Mouse (Mus musculus) spleen, adult 2 months (tissue): ENCODE results near the gene Src. TPM values are rescaled to one million over a fixed set of nuclear protein-coding genes. Genes with fewer than 3 reads are reported as not detected.

Experiments used
- DNase-seq, 2 experiments: peaks; one replicate each; pipeline versions ENCODE4 v3.0.0 to v3.0.0-alpha.2; 2012 to 2021; ENCODE audit warnings: low spot score in 2 of 2, low read depth in 1 of 2
- H3K27ac ChIP-seq: fragments of 200-500 bp; 2 replicates; pipeline ENCODE4 v1.5.1; 2012; ENCODE audit warnings: low read length, inconsistent platforms; ENCODE audit not compliant: insufficient read depth
- H3K27me3 ChIP-seq: fragments of 200-500 bp; 2 replicates; pipeline ENCODE4 v1.6.1; 2012; ENCODE audit warnings: mild to moderate bottlenecking, moderate library complexity, low read length, inconsistent platforms; ENCODE audit not compliant: control insufficient read depth, insufficient read depth
- H3K36me3 ChIP-seq: fragments of 200-500 bp; 2 replicates; pipeline ENCODE4 v1.6.1; 2012; ENCODE audit warnings: mild to moderate bottlenecking, low read length, inconsistent platforms; ENCODE audit not compliant: control insufficient read depth, insufficient read depth
- H3K4me1 ChIP-seq: fragments of 200-500 bp; 2 replicates; pipeline ENCODE4 v1.6.1; 2011; ENCODE audit warnings: inconsistent platforms; ENCODE audit not compliant: control insufficient read depth, insufficient read depth, insufficient read length
- H3K4me3 ChIP-seq: fragments of 200-500 bp; 2 replicates; pipeline ENCODE4 v1.5.1; 2011; ENCODE audit warnings: mild to moderate bottlenecking, inconsistent platforms; ENCODE audit not compliant: insufficient read depth, insufficient read length; ENCODE audit errors: extremely low read depth
- CTCF ChIP-seq: fragments of 200-500 bp; IDR thresholded peaks from 2 replicates; pipeline ENCODE4 v1.5.1; 2011; ENCODE audit warnings: mild to moderate bottlenecking, inconsistent platforms; ENCODE audit not compliant: insufficient read depth, insufficient read length, insufficient replicate concordance; ENCODE audit errors: extremely low read depth
- POLR2A ChIP-seq: fragments of 200-500 bp; IDR thresholded peaks from 2 replicates; pipeline ENCODE4 v1.6.1; 2011; ENCODE audit warnings: low read depth, low read length, inconsistent platforms
- WGBS: fragments of 180-500 bp; shearing (Covaris S2); methylation state at CpG from one replicate; pipeline ENCODE4 v1.1.7; 2018; 5-methylcytosine and 5-hydroxymethylcytosine counted together
- polyA plus RNA-seq: library from polyadenylated mRNA; depleted of rRNA; stranded (reverse); fragments of >200 nt; gene quantifications from 2 replicates; pipeline ENCODE4 v1.2.3, GENCODE M21; 2012

Gene Src
- polyA plus RNA-seq, 1 experiment, result 14.6 TPM

DNA sequence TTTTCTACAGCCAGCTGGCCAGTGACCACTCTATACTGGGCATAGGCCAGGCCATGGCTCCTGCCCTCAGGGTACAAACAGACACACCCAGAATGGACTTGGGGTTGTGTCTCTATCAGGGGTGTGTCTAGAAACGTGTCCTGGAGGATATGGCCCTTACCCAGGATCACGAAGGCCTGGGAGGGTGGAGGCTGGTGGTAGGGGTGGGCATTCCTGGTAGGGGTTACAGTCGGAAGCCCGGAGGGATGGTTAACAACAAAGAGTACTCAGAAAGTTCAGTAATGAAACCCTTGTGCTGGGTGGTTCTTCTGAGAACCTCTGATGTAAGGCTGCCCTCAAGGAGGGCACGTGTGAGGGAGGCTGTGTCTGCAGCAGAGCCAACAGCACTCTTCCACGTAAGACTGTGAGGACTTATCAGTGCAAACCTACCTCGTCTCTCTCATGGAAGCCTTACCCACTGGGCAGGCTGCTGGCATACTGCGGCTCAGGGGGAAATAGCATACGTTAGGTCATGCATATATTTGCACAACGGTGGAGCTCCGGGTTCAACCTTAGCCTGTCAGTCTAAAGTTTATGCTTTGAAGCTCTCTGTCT lies 3.9 kb downstream of the Src start:
- no peak for TF ChIP-seq CTCF
- no peak for TF ChIP-seq POLR2A
- 89% methylated on average over 11 of the region's 11 CpGs for WGBS
- no peak for DNase-seq
- Histone ChIP-seq H3K27ac (no peak overlapping the region), H3K4me1 (peaks cover 2% of the 10 kb centered on the region), H3K4me3 (no peak overlapping the region), H3K27me3 (peaks cover 15% of the 10 kb centered on the region), H3K36me3 (no peaks in the 10 kb centered on the region)

DNA sequence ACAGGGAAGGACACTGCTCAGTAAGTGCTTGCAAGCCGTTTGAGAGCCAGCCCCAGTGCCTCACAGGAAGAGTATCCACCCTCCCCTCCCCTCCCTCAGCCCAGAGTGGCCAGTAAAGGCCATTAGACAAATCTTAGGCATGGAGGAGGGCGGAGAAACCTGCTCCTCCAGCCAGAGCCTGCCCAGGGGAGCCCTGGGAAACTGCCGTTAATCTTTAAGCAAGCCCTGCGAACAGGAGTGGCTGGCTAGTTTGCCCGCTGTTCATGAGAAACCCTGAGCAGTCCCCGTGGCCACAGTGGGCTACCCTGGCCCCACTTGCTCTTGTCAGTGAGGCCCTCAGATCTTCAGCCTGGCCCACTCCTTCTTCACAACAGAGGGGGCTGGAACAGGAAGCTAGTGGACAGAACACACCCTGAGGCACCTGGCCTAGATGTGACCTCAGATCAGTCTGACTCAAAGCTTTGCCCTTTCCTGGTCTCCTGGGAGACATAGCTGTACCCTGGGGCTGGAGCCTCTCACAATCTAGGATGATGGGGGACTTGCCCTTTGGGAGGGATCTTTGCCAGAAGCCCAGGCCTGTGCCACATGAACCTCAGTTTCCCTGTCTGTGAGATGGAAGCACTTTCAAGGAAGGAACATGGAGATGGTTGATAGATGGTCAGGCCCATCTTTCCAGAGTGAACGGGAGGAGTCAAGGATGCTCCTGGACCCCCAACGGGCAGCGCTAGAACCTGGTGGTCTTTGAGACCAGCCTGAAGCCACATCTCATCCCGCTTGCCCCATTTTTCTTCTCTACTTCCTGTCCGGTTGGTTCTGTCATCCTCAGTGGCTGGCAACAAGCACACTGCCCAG lies 4.8 kb downstream of the Src start:
- Histone ChIP-seq H3K27me3 (peaks cover 15% of the 10 kb centered on the region), H3K27ac (no peak overlapping the region), H3K4me1 (peaks cover 2% of the 10 kb centered on the region), H3K4me3 (no peak overlapping the region), H3K36me3 (no peaks in the 10 kb centered on the region)
- DNase-seq, result no peak
- TF ChIP-seq POLR2A, result no peak
- TF ChIP-seq CTCF, result no peak
- 79% methylated on average over 11 of the region's 11 CpGs for WGBS

DNA sequence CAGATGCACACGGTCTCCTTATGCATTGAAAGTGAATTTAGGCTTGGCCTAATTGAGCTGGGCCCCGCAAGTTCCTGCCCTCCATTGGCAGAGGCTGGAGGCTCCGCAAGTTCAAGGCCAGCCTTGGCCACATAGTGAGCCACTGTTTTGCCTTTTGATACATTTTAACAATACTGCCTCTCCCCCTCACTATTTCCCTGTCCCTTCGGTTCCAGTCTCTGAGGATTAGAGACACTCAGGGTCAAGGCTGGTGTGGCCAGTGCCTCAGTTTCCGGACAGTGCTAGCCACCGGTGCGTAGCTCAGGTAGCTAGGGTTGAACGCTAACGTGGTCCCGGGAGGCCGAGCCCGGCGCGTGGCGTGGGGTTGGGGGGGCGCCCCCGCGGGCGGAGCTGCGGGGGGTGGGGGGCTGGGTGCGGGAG lies 5.5 kb downstream of the Src start:
- TF ChIP-seq POLR2A, result no peak
- no peak for TF ChIP-seq CTCF
- peaks cover 9% of the 10 kb centered on the region for H3K4me1 ChIP-seq
- H3K4me3 ChIP-seq, result peak overlapping the region; percentile 49; the same call in 1 of the 2 replicates
- peaks cover 15% of the 10 kb centered on the region for H3K27me3 ChIP-seq
- no peak overlapping the region for H3K27ac ChIP-seq
- 12% methylated on average over 21 of the region's 21 CpGs for WGBS
- H3K36me3 ChIP-seq, result no peaks in the 10 kb centered on the region
- DNase-seq, result no peak

DNA sequence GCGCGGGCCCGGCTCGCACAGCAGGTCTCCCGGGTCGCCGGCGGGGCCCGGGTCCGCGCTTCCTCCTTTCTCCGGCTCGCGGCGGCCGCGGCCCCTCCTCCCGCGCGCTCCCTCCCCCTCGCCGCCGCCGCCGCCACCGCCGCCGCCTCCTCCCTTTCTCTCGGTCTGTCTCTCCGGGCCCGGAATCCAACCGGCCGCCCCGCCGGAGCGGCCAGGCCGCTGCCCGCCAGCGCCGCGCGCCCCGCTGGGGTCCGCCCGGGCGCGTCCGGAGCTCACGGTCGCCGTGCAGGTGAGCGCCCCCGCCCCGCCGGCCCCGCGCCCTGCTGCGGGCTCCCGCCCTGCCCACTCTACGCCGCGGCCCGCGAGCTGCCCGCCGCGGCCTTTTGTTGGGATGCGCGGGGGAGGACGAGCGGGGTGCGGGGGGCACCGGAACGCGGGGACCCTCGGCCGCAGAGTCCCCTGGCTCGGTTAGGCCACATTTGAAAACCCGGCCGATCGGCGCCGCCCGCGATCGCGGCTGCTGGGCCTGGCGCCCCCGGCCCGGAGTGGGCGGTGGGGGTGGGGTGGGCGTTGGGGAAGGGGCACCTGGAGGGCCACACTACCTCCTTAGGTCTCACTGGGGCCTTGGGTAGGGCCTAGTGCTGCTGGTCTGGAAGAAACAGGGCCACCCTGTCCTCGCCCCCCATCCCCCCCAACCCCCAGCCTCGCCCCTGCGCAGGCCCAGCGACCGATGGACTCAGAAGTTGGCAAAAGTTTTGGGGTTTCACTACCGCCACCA lies 6.1 kb downstream of the Src start:
- DNase-seq, result no peak
- H3K36me3 ChIP-seq, result no peaks in the 10 kb centered on the region
- peak overlapping the region; percentile 29; the same call in 1 of the 2 replicates for H3K4me3 ChIP-seq
- H3K27ac ChIP-seq, result no peak overlapping the region
- H3K27me3 ChIP-seq, result peaks cover 15% of the 10 kb centered on the region
- 7% methylated on average over 75 of the region's 98 CpGs for WGBS
- TF ChIP-seq CTCF, result no peak
- no peak for TF ChIP-seq POLR2A
- peaks cover 10% of the 10 kb centered on the region for H3K4me1 ChIP-seq

DNA sequence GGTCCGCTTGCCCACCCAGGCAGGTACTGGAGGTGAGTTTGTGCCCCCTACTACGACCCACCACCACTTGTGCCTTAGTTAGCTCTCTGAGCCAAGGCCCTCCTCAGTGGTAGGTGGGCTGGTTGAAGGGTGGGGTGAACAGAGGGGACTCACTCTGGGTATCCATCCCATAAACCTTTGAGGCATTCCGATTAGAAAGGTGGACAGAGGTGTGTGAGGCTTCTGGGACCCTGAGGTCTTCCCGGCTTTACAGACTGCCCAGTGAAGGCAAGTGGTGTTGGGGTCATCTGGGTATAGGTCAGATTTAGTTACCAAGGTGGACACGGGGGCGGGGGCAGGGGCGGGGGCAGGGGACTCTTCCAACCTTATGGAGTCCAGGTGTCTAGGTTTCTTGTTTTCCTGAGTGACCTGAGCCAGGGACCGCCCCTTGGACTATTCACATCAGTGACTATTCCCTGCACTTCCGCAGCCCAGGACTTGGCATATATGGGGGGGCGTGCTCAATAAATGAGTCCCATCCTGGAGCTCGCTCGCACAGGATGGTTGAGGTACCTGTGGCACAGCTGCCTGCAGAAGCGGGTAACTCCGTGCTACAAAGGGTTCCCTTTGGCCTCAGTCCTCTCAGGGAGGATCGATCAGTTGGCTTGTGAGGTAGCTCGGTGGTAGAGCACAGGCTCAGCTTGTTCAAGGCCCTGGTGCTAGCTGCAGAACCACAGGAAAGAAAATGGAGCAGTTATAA lies 6.8 kb downstream of the Src start:
- TF ChIP-seq POLR2A (no peak), CTCF (no peak)
- WGBS, result 85% methylated on average over 16 of the region's 16 CpGs
- Histone ChIP-seq H3K4me3 (no peak overlapping the region), H3K27me3 (peaks cover 15% of the 10 kb centered on the region), H3K36me3 (no peaks in the 10 kb centered on the region), H3K4me1 (peaks cover 16% of the 10 kb centered on the region), H3K27ac (0 out of 2 replicates have a peak overlapping the region, but pooled peaks have one; percentile 25)
- DNase-seq, result no peak

DNA sequence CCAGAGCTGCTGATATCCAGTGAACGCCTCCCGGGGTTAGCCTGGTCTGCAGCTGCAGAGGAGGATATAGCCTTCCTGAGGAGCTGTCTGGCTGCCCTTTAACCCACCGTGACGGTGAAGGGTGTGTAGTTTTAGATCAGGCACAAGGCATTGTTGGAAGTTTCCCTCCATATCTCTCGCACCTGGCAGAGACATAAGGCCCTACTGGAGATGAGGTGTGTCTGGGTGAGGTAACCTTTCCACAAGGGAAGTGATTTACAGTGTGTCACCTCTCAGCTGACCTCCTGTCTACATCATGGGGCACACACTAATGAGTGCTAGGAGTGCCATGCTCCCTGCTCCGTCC lies 7.4 kb downstream of the Src start:
- H3K27ac ChIP-seq, result no peak overlapping the region

More for the DNA sequence above, 7.4 kb downstream of the Src start:
- Histone ChIP-seq H3K4me1 (peaks cover 16% of the 10 kb centered on the region), H3K4me3 (no peak overlapping the region), H3K36me3 (no peaks in the 10 kb centered on the region), H3K27me3 (peaks cover 15% of the 10 kb centered on the region)
- 86% methylated on average over 6 of the region's 6 CpGs for WGBS
- TF ChIP-seq POLR2A (no peak), CTCF (no peak)
- DNase-seq, result no peak
